Mouse (Mus musculus): Measurements from ENCODE around the gene Elmo2. TPM values are rescaled to one million over a fixed set of nuclear protein-coding genes. Genes with fewer than 3 reads are reported as not detected.

The Elmo2 gene
- 10 to 100 TPM; 36.8 to 43.5 (median 42.5) TPM for polyA plus RNA-seq (2017; shearing (Covaris generic))

DNA sequence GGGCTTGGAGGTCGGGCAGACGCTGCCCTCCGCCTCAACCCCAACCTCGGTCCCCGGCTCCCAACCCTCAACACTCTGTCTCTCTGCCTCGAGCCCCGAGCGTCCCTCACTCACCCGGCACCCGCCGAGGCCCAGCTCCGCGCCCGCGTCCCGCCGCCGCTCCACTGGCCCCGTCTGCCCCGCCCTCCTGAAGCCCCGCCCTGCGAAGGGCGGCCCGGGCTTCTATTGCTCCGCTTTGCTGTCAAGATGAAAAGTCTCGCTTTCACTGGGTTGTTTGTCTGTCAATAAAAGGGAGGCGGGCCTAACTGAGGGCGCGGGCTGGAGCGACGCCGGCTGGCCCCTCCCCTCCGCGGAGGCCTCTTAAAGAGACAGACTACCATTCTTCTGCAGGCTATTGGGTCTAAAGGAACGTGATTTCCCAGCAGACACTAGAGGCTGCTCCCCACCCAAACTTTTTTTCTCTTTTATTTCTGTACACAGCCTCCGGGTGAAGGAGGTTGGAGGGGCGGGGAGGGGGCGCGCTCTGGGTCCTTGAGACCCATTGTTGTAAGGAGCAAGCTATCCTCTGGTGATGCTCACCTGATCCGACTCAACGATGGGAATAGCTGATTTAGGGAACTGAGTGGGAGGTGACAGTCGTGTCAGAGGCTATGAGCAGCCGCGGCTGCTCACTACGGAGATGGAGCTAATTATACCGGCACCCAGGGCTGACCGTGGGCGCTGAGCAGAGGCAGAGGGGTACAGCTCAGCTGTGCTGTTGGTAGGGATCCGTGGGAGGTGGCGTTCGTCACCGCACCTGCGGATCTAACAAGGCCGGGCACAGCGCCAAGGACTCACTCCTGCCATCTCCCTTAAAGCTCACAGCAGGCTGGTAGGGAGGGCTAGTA is at the start of gene Elmo2:
Gene Elmo2 (minus strand): TSS at position 176 of the 887 bp plus-strand sequence.
- peak; percentile 99 for ATAC-seq

DNA sequence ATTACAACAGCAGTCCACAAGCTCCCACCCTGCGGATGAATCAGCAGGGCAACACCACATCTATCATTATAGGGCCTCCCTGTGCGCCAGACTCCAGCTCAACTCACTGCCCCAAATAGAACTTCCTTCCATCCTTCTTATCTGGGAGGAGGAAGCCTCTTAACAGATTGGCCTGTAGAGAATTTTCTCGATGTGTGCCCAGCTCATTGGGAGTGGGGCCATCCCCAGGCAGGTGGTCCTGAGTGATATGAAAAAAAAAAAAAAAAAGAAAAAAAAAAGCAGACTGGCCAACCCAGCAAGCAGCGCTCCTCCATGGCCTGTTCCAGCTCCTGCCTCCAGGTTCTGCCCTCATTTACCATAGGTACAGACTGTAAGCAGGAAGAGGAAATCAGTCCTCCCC is 49.7 kb upstream of the Elmo2 start:
- ATAC-seq: no peak

DNA sequence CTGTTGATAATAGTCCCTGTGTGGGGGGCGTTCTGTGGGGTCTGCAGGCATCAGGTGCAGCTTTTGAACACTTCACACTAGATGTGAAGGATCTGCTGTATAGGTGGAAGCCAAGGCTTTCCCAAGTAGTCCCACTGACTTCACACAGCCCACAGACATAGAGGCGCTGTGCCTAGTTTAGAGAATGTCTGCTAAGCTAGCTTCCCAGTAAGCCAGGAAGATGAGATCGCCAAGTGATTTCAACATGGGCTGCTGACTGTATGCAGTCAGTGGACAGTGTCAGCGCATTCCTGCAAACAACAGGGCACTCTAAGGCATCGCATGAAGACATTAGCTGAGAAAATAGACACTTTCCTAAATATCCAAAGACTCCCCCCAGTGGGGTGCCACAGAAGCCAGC is 49.2 kb upstream of the Elmo2 start:
- ATAC-seq: no peak

DNA sequence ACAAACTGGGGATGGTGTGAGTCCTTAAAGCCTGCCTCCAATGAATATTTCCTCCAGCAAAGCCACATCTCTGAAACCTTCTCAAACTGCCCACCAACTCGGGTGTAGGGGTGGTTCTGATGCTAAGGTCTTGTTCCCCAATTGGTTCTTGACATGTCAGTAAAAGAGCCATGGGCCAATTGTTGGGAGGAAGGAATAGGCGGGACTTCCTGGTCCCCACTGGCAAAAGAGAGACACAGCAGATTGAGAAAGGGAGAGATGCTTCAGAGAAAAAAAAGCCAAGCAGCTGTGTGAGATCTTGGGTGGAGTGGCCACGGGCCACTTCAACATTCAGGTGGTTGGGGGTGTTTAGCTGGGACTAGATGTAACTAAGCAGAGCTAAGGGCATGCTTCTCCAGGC is 44.8 kb upstream of the Elmo2 start:
- ATAC-seq: no peak

DNA sequence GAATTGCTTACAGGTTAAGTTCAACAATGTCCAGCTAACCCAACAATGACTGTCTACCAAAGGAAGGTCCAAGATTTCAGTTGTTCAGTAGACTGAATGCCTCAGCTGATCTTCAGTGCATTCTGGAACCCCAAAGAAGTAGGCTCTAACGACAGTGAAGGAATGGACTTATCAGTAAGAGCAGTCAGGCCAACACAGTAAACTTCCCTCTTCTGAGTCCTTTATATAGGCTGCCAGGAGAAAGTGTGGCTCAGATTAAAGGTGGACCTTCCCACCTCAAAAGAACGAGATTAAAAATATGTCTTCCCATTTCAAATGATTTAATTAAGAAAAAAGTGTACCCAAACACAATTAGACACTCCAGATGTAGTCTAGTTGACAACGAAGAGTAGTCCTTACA is 44.1 kb upstream of the Elmo2 start:
- no peak for ATAC-seq

DNA sequence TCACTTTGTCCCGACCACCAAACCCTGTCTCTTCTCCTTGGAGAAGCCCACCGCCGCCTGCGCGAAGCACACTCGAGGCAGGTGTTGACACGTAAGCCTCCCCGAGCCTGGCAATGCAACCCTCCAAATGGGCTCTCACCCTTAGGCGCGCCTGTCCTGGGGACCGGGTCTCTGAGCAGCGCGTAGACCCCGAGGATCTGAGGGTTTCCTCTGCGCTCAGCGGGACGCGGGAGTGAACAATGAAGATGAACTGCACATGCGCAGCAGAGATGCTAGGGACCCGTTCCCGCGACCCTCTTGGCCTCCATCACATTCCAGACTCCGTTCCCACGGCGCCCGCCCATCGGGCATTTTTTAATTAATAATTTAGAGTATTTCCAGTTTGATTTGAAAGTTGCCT is 42.2 kb upstream of the Elmo2 start, which contains the start of gene Zfp663:
Gene Zfp663 (minus strand): TSS at position 234 of the 400 bp plus-strand sequence.
- ATAC-seq: no peak

DNA sequence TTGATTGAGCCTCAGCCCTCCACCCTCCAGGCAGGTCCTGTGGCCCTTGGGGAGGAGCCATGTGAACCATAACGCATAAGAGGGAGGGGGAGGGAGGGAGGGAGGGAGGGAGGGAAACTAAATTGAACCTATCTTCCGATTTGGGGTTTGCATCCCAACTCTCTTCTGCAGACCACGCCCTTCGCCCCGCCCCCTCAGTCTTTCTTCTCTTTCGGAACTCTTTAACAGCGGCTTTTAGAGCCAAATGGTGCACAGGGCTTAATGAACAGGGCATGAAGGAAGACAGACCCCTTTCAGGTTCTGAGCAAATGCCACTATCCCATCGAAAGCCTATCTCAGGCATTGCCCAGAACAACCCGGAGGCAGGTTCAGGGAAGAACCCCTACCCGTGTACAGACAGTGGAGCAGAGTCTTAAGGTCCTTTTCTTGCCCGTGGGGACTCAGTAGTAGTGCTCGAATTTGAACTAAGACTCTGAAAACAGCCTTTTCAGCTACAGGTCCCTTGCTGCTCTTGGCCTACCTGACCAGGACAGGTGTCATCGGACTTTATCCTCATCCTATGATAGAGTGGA is 41.7 kb upstream of the Elmo2 start:
- ATAC-seq: no peak

DNA sequence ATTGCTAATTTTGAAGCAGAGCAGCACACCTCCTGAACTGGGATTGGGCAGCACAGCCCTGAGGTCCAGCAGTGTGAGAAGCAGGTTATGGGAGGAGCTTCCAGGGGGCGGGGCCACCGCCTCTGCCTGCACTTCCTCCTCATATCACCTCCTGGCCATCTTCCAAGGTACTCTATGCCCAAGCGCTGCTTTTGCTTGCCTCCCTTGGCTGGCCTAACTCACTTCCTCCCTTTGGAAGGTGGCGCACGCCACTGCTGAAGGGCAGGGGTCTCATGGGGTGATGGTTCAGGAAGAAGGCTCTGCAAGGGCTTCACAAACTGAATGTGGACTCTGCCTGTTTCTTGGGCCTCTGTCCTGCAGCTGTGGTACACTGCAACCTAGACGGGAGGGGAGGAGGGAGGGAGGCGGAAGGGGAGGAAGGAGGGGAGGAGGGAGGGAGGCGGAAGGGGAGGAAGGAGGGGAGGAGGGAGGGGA is 40.8 kb upstream of the Elmo2 start:
- ATAC-seq: no peak

DNA sequence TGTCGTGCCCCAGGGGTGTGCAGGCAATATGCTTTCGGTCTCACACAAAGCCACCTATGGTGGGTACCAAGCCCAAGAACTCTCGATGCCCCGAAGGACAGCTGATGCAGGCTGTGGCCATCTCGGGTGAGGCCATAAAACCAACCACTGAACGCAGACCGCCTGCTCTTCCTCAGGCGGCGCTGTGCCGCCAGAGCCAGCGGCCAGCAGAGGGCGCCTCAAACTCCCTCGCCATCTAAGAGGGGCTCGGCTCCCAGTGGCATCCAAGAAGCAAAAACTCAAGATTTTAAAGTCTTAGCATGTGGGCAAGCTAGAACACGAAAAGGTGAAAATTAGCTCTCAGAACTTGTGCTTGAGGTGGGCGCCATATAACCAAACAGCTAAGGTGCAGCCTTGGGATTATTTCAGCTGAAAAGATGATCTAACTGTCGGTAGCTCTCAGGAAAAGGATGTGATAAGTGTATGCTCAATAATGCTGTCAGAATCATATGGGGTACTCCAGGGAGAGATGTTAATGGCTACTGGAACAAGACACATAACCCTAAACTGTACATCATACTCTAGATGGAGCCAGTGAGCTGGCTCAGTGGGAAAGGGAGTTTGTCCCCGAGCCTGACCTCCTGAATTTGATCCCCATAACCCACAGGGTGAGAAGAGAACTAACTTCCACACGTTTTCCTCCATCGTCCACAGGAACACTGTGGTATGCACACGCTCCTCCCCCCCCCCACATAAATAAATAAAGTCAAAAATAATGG is 38.2 kb upstream of the Elmo2 start:
- no peak for ATAC-seq

DNA sequence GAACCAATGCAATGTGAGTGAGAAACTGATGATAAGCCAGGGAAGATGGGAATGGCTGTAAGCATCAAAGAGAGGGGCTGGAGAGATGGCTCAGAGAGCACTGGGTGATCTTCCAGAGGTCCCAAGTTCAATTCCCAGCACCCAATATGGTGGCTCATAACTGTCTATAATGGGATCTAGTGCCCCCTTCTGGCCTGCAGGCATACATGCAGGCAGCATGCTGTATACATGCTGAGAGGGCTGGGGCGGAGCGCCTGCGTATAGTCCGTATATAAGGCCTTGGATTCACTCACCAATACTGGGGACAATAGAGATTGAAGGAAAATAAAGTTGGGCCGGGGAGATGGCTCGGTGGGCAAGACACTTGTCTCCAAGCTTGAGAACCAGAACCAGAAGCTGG is 37.0 kb upstream of the Elmo2 start:
- ATAC-seq: no peak

DNA sequence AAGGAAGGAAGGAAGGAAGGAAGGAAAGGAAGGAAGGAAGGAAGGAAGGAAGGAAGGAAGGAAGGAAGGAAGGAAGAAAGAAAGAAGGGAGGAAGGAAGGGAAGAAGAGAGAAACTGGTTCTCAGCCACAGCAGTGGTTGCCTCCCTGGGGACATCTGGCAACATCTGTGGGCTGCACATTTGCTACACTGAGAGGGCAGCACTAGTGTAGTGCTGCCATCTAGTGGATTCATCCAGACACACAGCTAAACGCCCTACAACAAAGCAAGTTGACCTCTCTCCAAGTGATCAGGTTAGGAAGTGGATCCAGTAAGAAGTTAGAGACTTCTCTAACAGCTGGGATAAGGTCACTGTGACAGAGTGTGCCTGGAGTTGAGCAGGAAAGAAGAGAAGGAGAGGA is 34.6 kb upstream of the Elmo2 start:
- ATAC-seq: no peak

DNA sequence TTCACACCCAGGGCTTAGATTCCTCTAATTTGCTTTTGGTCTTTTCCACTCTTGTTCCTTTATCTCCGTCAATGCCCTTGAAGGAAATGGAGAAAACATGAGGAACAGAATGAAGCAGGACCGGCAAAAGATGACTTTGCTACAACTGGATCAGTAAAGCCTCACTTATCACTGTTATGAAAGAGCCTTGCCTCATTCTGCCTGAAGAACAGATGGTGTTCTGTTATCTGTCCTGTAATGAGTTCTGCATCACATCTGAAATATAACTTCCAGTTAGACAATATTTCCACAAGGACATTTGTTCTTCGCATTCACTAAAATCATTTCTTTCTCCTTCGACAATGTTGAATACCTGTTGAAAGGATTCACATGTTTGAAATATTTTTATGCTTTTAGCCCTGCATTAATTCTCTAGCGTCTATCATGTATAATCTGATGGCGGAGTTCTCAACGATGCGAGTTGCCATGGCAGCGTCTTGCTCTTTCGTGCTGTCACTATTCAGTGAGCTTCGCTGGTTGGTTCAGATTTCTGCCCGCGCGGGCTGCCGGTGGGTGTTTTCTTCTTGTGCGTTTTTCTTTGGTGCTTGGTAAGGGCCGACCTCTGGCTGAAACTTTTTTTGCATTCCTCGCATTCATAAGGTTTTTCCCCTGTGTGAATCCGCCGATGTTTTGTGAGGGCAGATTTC is 25.7 kb upstream of the Elmo2 start:
- ATAC-seq: no peak

DNA sequence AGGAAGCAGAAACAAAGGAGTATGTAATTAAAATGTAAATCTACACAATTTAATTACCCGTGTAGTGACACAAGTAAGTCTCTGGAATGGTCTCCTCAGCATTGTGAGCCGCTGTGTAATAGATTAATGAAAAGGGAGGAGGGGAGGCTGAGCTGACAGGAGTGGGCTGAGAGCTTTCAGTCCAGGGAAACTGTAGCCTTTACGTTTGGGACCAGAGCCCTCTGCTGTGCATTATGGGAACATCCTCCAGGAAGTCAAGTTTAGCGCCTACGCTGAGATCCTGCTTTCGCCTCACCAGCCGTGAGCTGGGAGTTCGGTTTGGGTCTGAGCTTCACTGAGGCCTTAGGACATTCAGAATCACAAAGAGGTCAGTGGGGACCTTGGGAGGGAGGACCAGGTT is 23.2 kb upstream of the Elmo2 start:
- ATAC-seq: no peak

DNA sequence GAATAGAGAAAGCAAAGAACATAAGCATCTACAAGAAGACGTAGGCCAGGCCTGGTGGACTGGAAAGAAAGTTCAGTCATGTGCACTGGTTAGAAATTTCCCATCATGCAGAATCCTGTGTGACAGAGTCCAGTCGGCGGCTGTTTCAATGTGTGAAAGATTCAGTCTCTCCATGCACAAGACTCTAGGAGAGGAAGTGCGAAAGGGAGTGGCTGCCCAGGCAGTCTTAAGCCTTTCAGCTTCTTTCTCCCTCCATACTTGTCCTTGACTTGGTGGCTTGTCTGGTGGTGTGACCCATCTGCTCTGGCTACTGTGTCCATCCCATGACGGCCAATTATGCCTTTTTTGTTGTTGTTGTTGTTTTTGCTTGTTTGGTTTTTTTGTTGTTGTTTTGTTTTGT is 19.9 kb upstream of the Elmo2 start:
- ATAC-seq: no peak

DNA sequence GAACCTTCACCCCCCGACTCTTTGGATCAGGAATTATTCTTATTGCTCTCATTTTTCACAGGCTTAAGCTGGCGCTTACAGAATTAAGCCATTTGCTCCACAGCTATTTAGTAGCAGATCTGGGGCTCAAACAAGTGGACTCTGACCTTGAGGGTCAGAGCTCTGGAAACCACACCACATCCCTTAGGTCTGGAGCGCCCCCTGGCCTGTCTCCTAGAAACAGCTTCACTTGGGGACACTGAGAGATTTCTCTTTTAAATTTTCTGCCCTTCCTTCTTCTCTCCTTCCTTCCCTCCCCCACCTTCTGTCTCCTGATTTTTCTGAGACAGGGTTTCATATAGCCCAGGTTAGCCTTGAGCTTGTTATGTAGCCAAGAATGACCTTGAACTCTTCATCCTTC is 10.9 kb upstream of the Elmo2 start:
- ATAC-seq: no peak

DNA sequence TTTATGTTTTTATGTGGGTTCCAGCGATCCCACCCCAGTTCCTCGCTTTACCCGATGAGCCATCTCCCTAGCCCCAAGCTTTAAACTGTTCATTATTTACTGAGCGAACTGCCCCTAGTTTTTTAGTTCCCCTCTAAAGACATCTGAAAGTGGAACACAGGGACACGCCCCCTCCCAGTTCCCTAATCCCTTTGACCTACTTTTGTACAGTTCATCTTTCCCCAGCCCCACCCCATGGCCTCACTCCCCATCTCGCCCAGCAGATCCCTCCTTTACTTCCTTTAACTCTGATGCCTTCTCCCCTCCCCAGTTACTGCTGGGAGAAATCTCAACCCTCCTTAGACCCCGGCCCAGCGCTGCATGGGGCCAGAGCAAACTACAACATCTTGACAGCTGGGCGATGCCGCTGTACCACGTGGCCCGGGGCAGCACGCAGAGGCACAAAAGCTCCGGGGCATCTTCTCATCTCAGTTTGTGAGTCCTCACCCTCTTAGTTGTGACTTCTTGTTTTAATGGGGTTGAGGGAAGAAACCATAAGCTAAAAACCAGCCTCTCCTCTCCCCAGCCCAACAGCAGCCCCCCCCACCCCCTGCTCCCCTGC is 6.4 kb upstream of the Elmo2 start:
- ATAC-seq: no peak

DNA sequence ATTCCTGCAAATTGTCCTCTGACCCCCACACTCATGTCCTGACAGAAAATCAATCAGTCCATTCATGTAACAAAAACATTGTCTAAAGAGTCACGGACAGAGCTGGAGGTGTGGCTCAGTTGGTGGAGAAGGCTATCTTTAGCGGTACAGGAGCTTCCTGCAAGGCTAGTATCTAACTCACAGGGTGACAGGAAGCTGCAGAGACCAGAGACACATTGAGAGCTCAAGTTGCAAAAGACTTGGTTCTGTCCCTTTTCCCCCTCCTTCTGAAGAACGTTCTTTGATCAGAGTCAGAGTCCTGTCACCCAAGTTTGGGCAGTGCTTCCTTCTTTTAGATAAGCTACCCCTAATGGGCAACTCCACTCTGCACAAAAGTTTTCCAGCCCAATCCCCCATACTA is 3.4 kb upstream of the Elmo2 start:
- ATAC-seq: no peak

DNA sequence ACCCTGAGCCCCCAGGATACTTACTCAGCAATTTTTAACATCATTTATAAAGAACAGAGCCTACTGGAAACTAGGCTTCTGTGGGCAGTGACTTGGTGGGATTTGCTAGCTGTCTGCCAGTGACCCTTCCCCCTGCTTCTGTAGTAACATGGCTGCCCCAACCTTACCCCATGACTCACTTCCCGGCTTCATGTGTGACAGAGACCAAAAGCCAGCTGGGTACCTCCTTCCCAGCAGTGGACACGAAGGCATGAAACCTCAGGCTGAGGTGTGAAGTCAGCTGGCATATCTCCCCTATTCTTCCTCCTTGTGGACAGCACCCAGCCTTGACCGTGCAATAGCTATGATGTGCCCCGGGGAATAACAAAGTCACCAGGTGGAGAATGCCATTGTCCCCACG is 2.5 kb upstream of the Elmo2 start:
- no peak for ATAC-seq

DNA sequence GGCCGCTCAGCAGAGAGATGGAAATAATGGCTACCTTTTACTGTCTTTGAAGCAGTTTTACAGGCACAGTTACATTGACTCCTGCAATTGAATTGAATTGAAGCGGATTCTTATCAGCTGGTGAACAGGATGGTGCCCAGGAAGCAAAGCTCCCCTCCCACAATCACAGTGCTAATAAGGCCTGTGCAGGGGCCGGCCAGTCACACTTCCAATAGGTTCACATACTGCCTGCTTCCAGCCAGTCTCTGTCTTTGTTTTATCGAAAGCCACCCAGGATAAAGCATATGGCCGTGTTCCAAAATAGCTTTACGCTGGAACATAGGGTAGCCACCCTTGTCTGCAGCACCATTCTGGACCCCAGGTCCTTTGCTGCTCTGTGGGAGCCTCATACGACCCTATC is 1.1 kb upstream of the Elmo2 start:
- no peak for ATAC-seq

DNA sequence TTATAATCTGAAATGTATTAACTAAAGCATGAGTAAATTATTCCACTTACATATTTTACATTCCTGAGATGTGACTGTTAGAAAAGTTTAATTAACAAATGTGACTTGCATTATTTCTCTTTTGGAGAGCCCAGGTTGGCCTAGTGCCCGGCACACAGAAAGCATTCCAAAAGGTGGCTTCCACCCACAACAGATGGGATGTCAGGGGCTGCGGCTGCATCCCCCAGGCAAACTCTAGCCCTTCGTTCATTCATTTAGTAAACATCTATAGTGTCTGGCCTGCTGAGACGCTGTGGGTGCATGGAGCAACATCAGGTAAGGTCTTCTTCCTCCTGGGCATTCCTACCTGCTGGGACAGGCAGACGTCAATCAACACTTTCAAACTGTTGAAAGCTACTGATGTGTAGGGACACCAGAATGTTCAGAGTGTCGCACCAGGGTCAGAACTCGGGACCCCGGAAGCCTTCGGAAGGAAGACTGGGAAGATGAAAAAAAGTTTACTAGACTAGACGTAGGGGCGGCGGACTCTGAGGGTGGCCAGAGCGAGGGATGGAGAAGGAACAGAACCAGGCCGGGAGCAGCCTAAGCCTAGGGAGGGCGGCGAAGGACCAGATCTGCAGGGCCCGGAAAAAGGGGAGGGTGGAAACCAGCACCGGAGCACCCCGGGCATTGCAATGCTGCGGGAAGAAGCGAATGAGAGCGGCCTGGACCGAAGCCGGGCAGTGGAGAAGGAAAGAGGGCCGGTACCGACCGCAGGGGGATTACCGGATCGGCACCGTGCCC is 567 bp downstream of the Elmo2 start:
- no peak for ATAC-seq

DNA sequence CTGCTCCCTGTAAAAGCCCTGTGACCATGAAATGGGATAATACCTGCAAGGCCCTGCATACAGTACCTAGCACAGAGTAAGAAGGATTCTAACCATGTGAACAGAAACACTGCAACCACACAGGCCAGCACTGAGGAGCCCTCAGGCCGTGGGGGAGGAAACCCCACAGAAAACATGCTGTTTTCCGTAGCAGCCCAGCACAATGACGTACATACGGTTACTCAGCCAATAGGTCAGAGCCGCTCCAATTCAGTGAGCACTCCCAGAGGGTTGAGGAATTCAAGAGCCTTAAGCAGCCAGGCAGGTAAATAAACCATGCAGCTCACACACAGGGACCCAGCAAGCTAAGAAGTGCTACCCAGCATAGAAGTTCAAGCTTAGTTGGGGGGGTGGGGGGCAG is 2.4 kb downstream of the Elmo2 start:
- no peak for ATAC-seq

DNA sequence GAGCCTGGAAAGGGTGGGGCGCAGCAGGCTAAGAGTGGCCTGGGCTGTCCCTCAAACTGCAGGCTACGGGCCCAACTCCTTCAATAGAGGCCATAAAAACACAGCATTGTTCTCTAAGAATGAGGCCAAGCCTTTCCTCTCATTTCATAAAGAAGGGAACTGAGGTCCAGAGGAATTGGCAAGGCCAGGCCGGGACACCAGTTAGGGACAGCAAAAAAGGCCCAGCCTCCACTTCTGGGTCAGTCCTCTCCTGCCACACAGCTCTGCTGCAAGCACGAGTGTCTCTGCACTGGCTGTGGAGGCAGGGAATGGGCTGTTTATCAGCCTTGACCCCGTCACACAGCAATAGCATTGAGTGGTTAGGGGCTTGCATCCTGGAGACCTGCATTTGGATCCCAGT is 2.8 kb downstream of the Elmo2 start:
- ATAC-seq: no peak

All from inflammation-experienced regulatory T-cells, adult 6 months (primary cell).